Mouse (Mus musculus) bone marrow, adult 2 months (tissue): ENCODE data around the gene Mia2. TPM values are rescaled to one million over a fixed set of nuclear protein-coding genes. Genes with fewer than 3 reads are reported as not detected.
A peak's percentile ranks its signal among the peaks of the same experiment; 100 is the strongest.

Experiments used
- H3K27ac ChIP-seq: fragments of 200-500 bp; 2 replicates; pipeline ENCODE4 v1.5.1; 2012; ENCODE audit warnings: low read depth, mild to moderate bottlenecking, control low read depth, inconsistent platforms, low read length; ENCODE audit not compliant: control insufficient read depth, poor library complexity, insufficient read depth
- H3K4me1 ChIP-seq: fragments of 200-500 bp; 2 replicates; pipeline ENCODE4 v1.6.1; 2011; ENCODE audit warnings: low read length; ENCODE audit not compliant: control insufficient read depth, insufficient read depth
- H3K4me3 ChIP-seq: fragments of 200-500 bp; replicated peaks from 2 replicates; pipeline ENCODE3; 2011; ENCODE audit warnings: mild to moderate bottlenecking, low read depth, low read length, control low read depth; ENCODE audit not compliant: control insufficient read depth
- CTCF ChIP-seq: fragments of 200-500 bp; IDR thresholded peaks from 2 replicates; pipeline ENCODE4 v1.5.1; 2011; ENCODE audit warnings: low read length, control low read depth; ENCODE audit not compliant: control insufficient read depth, insufficient read depth
- POLR2A ChIP-seq: fragments of 200-500 bp; IDR thresholded peaks from 2 replicates; pipeline ENCODE4 v1.6.1; 2011; ENCODE audit warnings: low read depth, mild to moderate bottlenecking, control low read depth, low read length, borderline replicate concordance; ENCODE audit not compliant: control insufficient read depth
- WGBS: fragments of 180-500 bp; shearing (Covaris S2); methylation state at CpG from one replicate; pipeline ENCODE4 v1.1.7; 2018; 5-methylcytosine and 5-hydroxymethylcytosine counted together
- polyA plus RNA-seq: library from polyadenylated mRNA; stranded (reverse); fragments of >200 nt; gene quantifications from 2 replicates; pipeline ENCODE4 v1.2.4, GENCODE M21; 2011; ENCODE audit warnings: low replicate concordance; ENCODE audit not compliant: missing spikeins, insufficient read depth, insufficient read length

The Mia2 gene
- polyA plus RNA-seq, 1 experiment, result 44.9 TPM

- WGBS, result 89% methylated on average over 8 of the region's 8 CpGs
- no peak overlapping the region for H3K27ac ChIP-seq
- no peak overlapping the region for H3K4me3 ChIP-seq
- TF ChIP-seq CTCF (no peak), POLR2A (no peak)
- H3K4me1 ChIP-seq, result no peaks in the 10 kb centered on the region
Observed at GRCm38 (mm10) chr12:59064837-59065236, 30.8 kb upstream of the Mia2 start.

GRCm38 (mm10) chr12:59065776-59066175 is 29.8 kb upstream of the Mia2 start:
- H3K4me1 ChIP-seq, result no peaks in the 10 kb centered on the region
- no peak overlapping the region for H3K27ac ChIP-seq
- TF ChIP-seq POLR2A, result no peak
- TF ChIP-seq CTCF, result no peak
- 57% methylated on average over 3 of the region's 3 CpGs for WGBS
- no peak overlapping the region for H3K4me3 ChIP-seq

- Histone ChIP-seq H3K27ac (peak within 1 kb of the TSS; percentile 83), H3K4me3 (peak within 1 kb of the TSS; percentile 97), H3K4me1 (no peaks in the 10 kb centered on the region)
- WGBS, result 0% methylated on average over 43 of the region's 43 CpGs
- TF ChIP-seq POLR2A (peak; percentile 91), CTCF (no peak)
Observed at GRCm38 (mm10) chr12:59066448-59067077, 29.0 kb upstream of the Mia2 start, which contains the start of gene Pnn. TSS of gene Pnn (plus strand) at chr12:59066884.

- Histone ChIP-seq H3K27ac (peak overlapping the region; percentile 83), H3K4me1 (no peaks in the 10 kb centered on the region), H3K4me3 (peak overlapping the region; percentile 97)
- TF ChIP-seq CTCF (no peak), POLR2A (no peak)
- WGBS, result under 1% methylated on average over 41 of the region's 41 CpGs
Observed at GRCm38 (mm10) chr12:59067095-59067494, 28.5 kb upstream of the Mia2 start.

GRCm38 (mm10) chr12:59068791-59069190 is 26.8 kb upstream of the Mia2 start:
- 91% methylated on average over 13 of the region's 13 CpGs for WGBS
- no peak overlapping the region for H3K27ac ChIP-seq
- H3K4me3 ChIP-seq, result no peak overlapping the region
- TF ChIP-seq POLR2A (no peak), CTCF (no peak)
- H3K4me1 ChIP-seq, result no peaks in the 10 kb centered on the region

GRCm38 (mm10) chr12:59072286-59072685 is 23.3 kb upstream of the Mia2 start:
- TF ChIP-seq POLR2A, result no peak
- TF ChIP-seq CTCF, result no peak
- Histone ChIP-seq H3K4me1 (no peaks in the 10 kb centered on the region), H3K27ac (no peak overlapping the region; the same call in 1 of the 2 replicates), H3K4me3 (no peak overlapping the region)
- 91% methylated on average over 11 of the region's 11 CpGs for WGBS

GRCm38 (mm10) chr12:59074052-59074451 is 21.5 kb upstream of the Mia2 start:
- no peak for TF ChIP-seq CTCF
- no peak for TF ChIP-seq POLR2A
- no peak overlapping the region for H3K27ac ChIP-seq
- H3K4me1 ChIP-seq, result no peaks in the 10 kb centered on the region; the same call in 1 of the 2 replicates
- 83% methylated on average over 3 of the region's 3 CpGs for WGBS
- H3K4me3 ChIP-seq, result no peak overlapping the region

- Histone ChIP-seq H3K4me1 (no peaks in the 10 kb centered on the region; the same call in 1 of the 2 replicates), H3K27ac (no peak overlapping the region), H3K4me3 (no peak overlapping the region)
- no peak for TF ChIP-seq CTCF
- TF ChIP-seq POLR2A, result no peak
- 85% methylated on average over 3 of the region's 3 CpGs for WGBS
Observed at GRCm38 (mm10) chr12:59076996-59077395, 18.6 kb upstream of the Mia2 start.
